In genomic region chr17:28286964-28287363, GRCm38 (mm10) we compare ENCODE assay signal across 16 mouse cellular contexts. TPM values are rescaled to one million over a fixed set of nuclear protein-coding genes. Genes with fewer than 3 reads are reported as not detected.
DNase-seq lines count a peak whose midpoint lies in the region; ATAC-seq and TF ChIP-seq lines count a peak whose summit lies in the region.
"Had no signal": no experiment of that assay in that cellular context is flagged by ENCODE, and none has a peak within 500 bp of the region (broad histone marks: within the 10 kb centered on the region; RNA-seq: fewer than 3 reads in every experiment).

No protein-coding gene starts in this region.

- peaks cover 6% of the 10 kb centered on the region for H3K36me3 ChIP-seq in hindbrain, embryonic 10.5 days
- no peaks in the 10 kb centered on the region for H3K36me3 ChIP-seq in hindbrain, embryonic 16.5 days (ENCODE audit: control insufficient read depth, insufficient read depth, low read length)
- H3K36me3 ChIP-seq in kidney, embryonic 16.5 days (ENCODE audit: insufficient read depth, low read length): peaks cover under 1% of the 10 kb centered on the region; the same call in 1 of the 2 replicates
- H3K36me3 ChIP-seq: neural tube, embryonic 12.5 days had no signal

- H3K27me3 ChIP-seq in hindbrain, embryonic 10.5 days (ENCODE audit: insufficient read depth, poor library complexity, severe bottlenecking): no peaks in the 10 kb centered on the region
- H3K27me3 ChIP-seq in hindbrain, embryonic 16.5 days (replicated peaks; ENCODE audit: control insufficient read depth, insufficient read depth, low read length): no peaks in the 10 kb centered on the region
- no peaks in the 10 kb centered on the region for H3K27me3 ChIP-seq in kidney, embryonic 16.5 days (ENCODE audit: insufficient read depth, low read length)
- H3K27me3 ChIP-seq: heart, embryonic 15.5 days; limb, embryonic 13.5 days; neural tube, embryonic 12.5 days had no signal

- peak overlapping the region; percentile 72; the same call in 1 of the 2 replicates for H3K27ac ChIP-seq in hindbrain, embryonic 10.5 days
- no peak overlapping the region for H3K27ac ChIP-seq in hindbrain, embryonic 16.5 days (ENCODE audit: low read depth, low read length)
- H3K27ac ChIP-seq in kidney, embryonic 16.5 days (ENCODE audit: low read length): peak overlapping the region; percentile 33; the same call in 1 of the 2 replicates
- H3K27ac ChIP-seq in left cerebral cortex, adult 2 months: no peak overlapping the region
- H3K27ac ChIP-seq: heart, embryonic 15.5 days; limb, embryonic 13.5 days; neural tube, embryonic 12.5 days had no signal

- TF ChIP-seq CTCF in left cerebral cortex, adult 2 months (IDR thresholded peaks at IDR 0.05): no peak

- H3K9ac ChIP-seq in hindbrain, embryonic 16.5 days (ENCODE audit: low read depth, low read length): no peak overlapping the region
- no peak overlapping the region for H3K9ac ChIP-seq in kidney, embryonic 16.5 days (replicated peaks; ENCODE audit: low read length)
- H3K9ac ChIP-seq: heart, embryonic 15.5 days; lung, embryonic 14.5 days; neural tube, embryonic 12.5 days had no signal

- no peak for ATAC-seq in hindbrain, embryonic 16.5 days
- ATAC-seq in kidney, embryonic 16.5 days (ENCODE audit: low FRiP score, low TSS enrichment): peak; percentile 11
- ATAC-seq: activated CD4-positive, CD25-positive, alpha-beta regulatory T cell, adult 4 months had no signal

- WGBS in hindbrain, embryonic 10.5 days: 40% methylated on average over 5 of the region's 5 CpGs
- WGBS in hindbrain, embryonic 16.5 days: 54% methylated on average over 5 of the region's 5 CpGs
- WGBS in kidney, embryonic 16.5 days: 32% methylated on average over 5 of the region's 5 CpGs

- no peak overlapping the region for H3K4me2 ChIP-seq in hindbrain, embryonic 16.5 days (ENCODE audit: low read length)
- H3K4me2 ChIP-seq in kidney, embryonic 16.5 days (replicated peaks; ENCODE audit: low read depth, low read length): no peak overlapping the region
- H3K4me2 ChIP-seq: heart, embryonic 15.5 days; limb, embryonic 13.5 days; lung, embryonic 14.5 days; neural tube, embryonic 12.5 days had no signal

- intact Hi-C loops in left cerebral cortex, adult 2 months (cut with DNase I): no loop called here

- H3K4me3 ChIP-seq in hindbrain, embryonic 10.5 days: no peak overlapping the region
- H3K4me3 ChIP-seq in hindbrain, embryonic 16.5 days (ENCODE audit: low read length): no peak overlapping the region
- H3K4me3 ChIP-seq in kidney, embryonic 16.5 days (ENCODE audit: low read length): no peak overlapping the region
- H3K4me3 ChIP-seq in left cerebral cortex, adult 2 months: no peak overlapping the region
- H3K4me3 ChIP-seq: erythroblast, embryonic 14.5 days; heart, embryonic 15.5 days; limb, embryonic 13.5 days; neural tube, embryonic 12.5 days had no signal

- peaks cover 35% of the 10 kb centered on the region for H3K4me1 ChIP-seq in hindbrain, embryonic 10.5 days (replicated peaks)
- H3K4me1 ChIP-seq in hindbrain, embryonic 16.5 days (ENCODE audit: control insufficient read depth, insufficient read depth, low read depth, low read length): peaks cover 6% of the 10 kb centered on the region; the same call in 1 of the 2 replicates
- H3K4me1 ChIP-seq in kidney, embryonic 16.5 days (ENCODE audit: insufficient read depth, low read length): peaks cover 59% of the 10 kb centered on the region

- no peak for DNase-seq in hindbrain, embryonic 10.5 days (ENCODE audit: low spot score)
- peak; percentile 35 for DNase-seq in retina, postnatal 1 day
- no peak for DNase-seq in retina, embryonic 14.5 days (ENCODE audit: low spot score)
- no peak for DNase-seq in layer of hippocampus, adult 18-20 months (ENCODE audit: low spot score in 2 of 2)
- DNase-seq in cerebellum, adult 9-10 months: no peak
- no peak for DNase-seq in left cerebral cortex, adult 2 months (ENCODE audit: extremely low spot score in 1 of 2, low spot score in 2 of 2)
- DNase-seq: cerebellum, adult 18-20 months; right cerebral cortex, adult 18-20 months had no signal

- H3K9me3 ChIP-seq in hindbrain, embryonic 10.5 days: 0 out of 2 replicates have a peak, but pooled peaks cover under 1% of the 10 kb centered on the region
- no peaks in the 10 kb centered on the region for H3K9me3 ChIP-seq in hindbrain, embryonic 16.5 days (ENCODE audit: control insufficient read depth, low read length)
- no peaks in the 10 kb centered on the region for H3K9me3 ChIP-seq in kidney, embryonic 16.5 days (ENCODE audit: low read length)
- H3K9me3 ChIP-seq: heart, embryonic 15.5 days; limb, embryonic 13.5 days; neural tube, embryonic 12.5 days had no signal

RNA-seq across cellular contexts. Expression of gene Fance, which starts 26.4 kb away (rescaled TPM):
- 32.6 and 32.9 TPM in 2 replicates for polyA plus RNA-seq in hindbrain, embryonic 10.5 days (2016; fragmentation: Nextera tagmentation; extraction: Ambion mirVana)
- polyA plus RNA-seq in hindbrain, embryonic 16.5 days (2015; fragmentation: Nextera tagmentation; extraction: Ambion mirVana): 25.0 and 25.7 TPM in 2 replicates
- polyA plus RNA-seq in kidney, embryonic 16.5 days (2015; fragmentation: Nextera tagmentation; extraction: Ambion mirVana): 32.3 and 34.0 TPM in 2 replicates
- 10 to 100 TPM; 22.8 to 26.0 TPM for total RNA-seq in layer of hippocampus, adult 18-20 months (2021)
- total RNA-seq in left cerebral cortex, adult 2 months (2021): 10 to 100 TPM; 21.5 to 26.1 TPM

RNA-seq across cellular contexts. Expression of gene Rpl10a, which starts 41.3 kb away (rescaled TPM):
- 439 and 483 TPM in 2 replicates for polyA plus RNA-seq in hindbrain, embryonic 10.5 days (2016; fragmentation: Nextera tagmentation; extraction: Ambion mirVana)
- 287 and 323 TPM in 2 replicates for polyA plus RNA-seq in hindbrain, embryonic 16.5 days (2015; fragmentation: Nextera tagmentation; extraction: Ambion mirVana)
- 543 and 653 TPM in 2 replicates for polyA plus RNA-seq in kidney, embryonic 16.5 days (2015; fragmentation: Nextera tagmentation; extraction: Ambion mirVana)
- 100 to 1,000 TPM; 356 to 365 TPM for total RNA-seq in layer of hippocampus, adult 18-20 months (2021)
- 100 to 1,000 TPM; 302 to 309 TPM for total RNA-seq in left cerebral cortex, adult 2 months (2021)

RNA-seq across cellular contexts. Expression of gene Ppard, which starts 54.5 kb away (rescaled TPM):
- 1.8 and 2.0 TPM in 2 replicates for polyA plus RNA-seq in hindbrain, embryonic 10.5 days (2016; fragmentation: Nextera tagmentation; extraction: Ambion mirVana)
- 1.1 TPM in 2 replicates for polyA plus RNA-seq in hindbrain, embryonic 16.5 days (2015; fragmentation: Nextera tagmentation; extraction: Ambion mirVana)
- 2.1 and 2.2 TPM in 2 replicates for polyA plus RNA-seq in kidney, embryonic 16.5 days (2015; fragmentation: Nextera tagmentation; extraction: Ambion mirVana)
- 10 to 100 TPM; 22.5 to 26.0 TPM for total RNA-seq in layer of hippocampus, adult 18-20 months (2021)
- 10 to 100 TPM; 28.8 to 29.2 TPM for total RNA-seq in left cerebral cortex, adult 2 months (2021)

Comparison
In these comparisons a context has a peak if more than half of its experiments do, and no peak if none do; other contexts are left out.
1. H3K27ac ChIP-seq: peak in hindbrain, embryonic 10.5 days (single experiment) and kidney, embryonic 16.5 days (single experiment); none in hindbrain, embryonic 16.5 days (single experiment) and left cerebral cortex, adult 2 months (single experiment).